Mouse (Mus musculus) cerebellum, postnatal 14 days (tissue): ENCODE measurements around the gene 4933430I17Rik.
"Not testable (repeated sequence)": the region's sequence is repeated elsewhere in the genome, so short reads cannot be mapped to it uniquely, and the experiment has no call there.

ENCODE experiments used
- DNase-seq, 2 experiments: peaks; one replicate each; pipeline ENCODE4 v3.0.0; 2021; ENCODE audit warnings: mixed read lengths in 2 of 2

4933430I17Rik gene

DNA sequence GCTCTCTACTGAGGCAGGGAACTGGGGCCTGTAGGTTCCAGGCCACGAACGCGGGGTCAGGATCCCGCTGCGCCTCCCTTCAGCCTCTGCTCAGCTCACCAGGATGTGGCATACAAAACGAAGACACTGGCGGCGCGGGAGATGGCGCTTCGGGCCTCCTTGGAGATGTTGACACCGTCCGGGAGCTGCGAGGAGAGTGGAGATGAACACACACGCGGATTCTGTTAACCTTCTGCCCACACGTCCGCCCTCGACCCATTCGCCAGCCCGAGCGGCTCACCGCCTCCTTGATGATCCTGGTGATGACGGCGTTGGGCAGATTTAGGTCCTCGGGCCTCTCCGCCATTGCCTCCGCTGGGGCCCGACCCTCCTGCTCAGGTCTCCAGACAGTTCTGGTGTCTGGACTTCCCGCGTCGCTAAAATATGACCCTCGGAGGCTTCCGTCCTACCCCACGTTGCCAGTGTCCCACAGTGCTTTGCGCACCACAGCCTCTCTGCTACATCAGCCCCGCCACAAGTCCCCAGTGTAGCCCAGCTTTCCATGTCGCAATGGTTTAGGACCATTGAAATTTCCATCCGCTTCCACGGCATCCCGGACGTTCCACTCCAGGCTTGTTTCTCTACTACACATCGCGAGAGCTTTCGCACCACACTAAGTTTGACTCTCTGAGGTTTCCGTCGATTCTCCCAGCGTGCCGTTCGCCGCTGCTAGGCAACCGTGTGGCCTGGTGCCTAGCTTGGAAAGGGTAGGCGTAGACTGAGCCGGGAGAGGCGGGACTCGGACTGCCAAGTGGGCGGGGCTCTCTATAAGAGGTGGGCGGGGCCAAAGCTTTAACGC lies at the start of gene 4933430I17Rik, which contains the start of gene Pole3:
4933430I17Rik (plus strand) TSS at position 719 of the 838 bp plus-strand sequence.
Pole3 (minus strand) TSS at position 418 of the 838 bp plus-strand sequence.
- DNase-seq, result peak; percentile 98

DNA sequence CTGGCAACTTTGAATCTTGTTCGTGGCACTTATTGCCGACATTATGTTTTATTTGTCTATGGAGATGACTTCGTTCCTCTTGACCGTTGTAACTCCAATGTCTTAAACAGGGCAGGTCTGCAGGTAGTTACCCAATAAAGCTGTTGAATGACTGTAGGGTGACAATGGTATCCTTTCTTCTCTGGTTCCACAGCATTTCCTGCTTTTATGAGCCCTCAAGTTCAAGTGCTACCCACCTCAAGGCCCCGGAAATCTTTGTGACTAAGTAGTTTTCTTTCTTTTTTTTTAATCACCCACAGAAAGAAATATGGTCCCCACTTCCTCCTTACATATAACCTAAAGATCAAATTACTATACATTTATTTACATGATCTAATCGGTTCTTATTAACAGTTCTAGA lies 49.4 kb upstream of the 4933430I17Rik start:
- no peak for DNase-seq

DNA sequence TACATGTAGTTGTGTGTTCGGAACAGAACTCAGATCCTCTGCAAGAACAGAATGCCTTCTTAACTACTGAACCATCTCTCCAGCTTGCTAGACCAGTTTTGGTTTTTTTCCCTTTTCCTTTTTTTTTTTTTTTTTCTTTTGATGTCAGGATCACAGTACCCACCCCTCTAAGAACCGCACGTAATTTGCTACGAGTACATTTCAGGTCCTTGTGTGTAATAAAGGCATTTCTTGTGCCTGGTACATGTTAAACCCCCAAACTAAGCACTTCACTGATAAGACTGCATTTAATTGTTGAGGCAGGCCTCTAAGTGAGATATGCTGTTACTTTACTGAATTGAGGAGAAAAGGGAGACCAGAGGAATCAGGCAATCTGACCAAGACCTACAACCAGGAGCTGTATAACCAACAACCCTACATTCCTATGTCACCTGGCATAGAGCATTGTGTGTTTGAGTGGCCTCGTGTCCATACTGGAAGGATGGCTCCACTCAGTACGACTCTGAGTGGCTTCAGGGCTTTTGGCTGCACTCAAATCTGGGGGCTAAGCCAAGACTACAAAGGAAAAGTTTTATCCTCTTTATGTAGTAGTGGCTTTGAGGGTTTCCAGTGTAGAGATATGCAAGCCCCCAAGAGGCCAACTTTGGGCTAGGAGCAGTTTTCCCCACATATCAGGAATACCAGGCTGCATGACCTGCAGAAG lies 47.5 kb upstream of the 4933430I17Rik start:
- no peak for DNase-seq

DNA sequence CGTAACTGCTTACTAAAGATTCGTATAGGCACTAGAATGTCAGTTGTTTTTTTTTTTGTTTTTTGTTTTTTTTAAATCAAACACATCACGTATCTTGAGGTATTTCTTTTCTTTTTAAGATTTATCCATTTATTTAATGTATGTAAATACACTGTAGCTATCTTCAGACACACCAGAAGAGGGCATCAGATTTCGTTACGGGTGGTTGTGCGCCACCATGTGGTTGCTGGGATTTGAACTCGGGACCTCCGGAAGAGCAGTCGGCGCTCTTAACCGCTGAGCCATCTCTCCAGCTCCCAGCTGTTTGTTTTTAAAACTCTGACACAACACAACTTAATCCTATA lies 45.6 kb upstream of the 4933430I17Rik start:
- DNase-seq, result not testable (repeated sequence)

DNA sequence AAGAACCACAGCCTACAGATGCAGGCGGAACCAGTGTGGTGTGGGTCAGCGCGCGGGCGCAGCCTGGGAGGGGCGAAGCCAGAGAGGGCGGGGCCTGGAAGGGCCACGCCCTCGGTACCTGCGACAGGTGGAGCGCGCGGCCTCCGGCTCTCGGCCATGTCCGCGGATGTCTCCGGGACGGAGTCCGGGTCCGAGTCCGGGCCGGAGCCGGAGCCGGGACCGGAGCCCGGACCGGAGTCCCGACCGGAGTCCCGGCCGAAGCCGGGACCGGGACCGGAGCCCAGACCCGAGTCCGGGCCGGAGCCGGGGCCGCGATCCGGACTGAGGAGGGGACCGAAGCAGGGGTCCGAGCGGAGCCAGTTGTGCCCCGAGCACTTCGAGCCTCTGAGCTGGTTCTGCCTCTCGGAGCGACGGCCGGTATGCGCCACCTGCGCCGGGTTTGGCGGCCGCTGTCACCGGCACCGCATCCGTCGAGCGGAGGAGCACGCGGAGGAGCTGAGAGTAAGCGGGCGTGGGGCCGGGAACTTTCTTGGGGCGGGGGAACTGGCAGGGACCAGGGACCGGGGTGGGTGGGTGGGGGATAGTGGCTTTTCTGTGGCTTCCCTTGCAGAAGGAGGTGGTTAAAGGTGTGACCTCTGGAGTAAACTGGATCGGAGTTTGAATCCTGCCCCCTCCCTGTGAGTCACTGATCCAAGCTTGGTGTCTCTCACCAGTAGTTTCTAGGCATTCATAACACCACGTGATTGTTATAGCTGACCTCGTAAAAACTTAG lies 45.0 kb upstream of the 4933430I17Rik start, which contains the start of gene Bspry:
Bspry (plus strand) TSS at position 117 of the 772 bp plus-strand sequence.
- DNase-seq, result peak; percentile 29 to 47

DNA sequence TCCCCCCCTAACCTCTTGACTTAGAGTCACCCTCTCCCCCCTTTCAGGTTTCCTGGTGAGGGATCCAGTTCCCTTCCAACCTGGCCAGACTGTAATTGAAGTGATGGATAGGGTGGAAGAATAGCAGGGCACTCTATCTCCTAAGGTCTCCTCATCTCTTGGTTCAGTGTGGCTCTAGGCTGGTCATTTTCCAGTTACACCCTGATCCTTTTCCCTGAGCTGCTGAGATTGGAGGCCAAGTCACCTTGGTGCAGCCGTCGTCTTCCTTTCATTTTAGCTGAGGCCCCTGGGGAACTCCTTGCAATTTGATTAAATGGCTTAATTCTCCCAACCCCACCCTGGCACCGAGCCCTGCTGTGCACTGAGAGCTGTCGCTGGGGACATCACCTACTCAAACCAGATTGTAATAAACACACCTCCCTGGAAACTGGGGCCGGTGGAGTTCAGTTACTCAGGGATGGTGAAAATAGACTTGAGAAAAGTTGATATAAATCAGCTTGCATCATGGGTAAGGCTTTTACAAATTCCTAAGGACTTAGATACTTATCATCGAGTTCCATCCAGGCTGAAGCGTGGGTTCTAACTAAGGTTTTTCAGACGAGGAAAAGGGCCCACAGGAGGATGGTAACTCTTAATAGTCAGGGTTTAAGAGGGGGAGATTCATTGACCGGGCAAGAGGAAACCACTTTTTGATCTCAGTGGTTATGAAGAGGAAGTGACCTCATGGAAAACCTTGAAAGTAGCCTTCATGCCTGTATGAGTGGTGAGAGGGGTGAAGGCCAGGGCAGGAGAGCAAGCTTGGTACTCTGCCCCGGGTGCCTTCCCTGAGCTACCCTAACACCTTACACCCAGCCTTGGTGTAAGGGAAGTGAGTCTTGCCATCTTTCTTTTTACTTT lies 44.2 kb upstream of the 4933430I17Rik start:
- no peak for DNase-seq

DNA sequence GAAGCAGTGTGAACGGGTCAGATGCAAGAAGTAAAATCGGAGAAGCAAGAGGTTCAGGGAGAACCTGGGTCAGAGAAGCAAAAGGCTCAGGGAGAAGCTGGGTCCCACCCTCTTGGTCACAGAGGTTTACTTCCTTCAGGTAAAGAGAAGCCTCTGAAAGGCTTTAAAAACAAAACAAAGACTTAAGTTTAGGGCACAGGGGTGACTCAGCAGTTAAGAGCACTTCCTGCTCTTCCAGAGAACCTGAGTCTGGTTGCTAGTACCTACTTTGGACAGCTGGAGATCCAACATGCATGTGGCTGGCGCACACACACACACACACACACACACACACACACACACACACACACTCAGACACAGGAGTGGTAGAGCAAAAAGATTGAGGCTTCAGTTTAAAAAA lies 40.2 kb upstream of the 4933430I17Rik start:
- DNase-seq, result no peak

DNA sequence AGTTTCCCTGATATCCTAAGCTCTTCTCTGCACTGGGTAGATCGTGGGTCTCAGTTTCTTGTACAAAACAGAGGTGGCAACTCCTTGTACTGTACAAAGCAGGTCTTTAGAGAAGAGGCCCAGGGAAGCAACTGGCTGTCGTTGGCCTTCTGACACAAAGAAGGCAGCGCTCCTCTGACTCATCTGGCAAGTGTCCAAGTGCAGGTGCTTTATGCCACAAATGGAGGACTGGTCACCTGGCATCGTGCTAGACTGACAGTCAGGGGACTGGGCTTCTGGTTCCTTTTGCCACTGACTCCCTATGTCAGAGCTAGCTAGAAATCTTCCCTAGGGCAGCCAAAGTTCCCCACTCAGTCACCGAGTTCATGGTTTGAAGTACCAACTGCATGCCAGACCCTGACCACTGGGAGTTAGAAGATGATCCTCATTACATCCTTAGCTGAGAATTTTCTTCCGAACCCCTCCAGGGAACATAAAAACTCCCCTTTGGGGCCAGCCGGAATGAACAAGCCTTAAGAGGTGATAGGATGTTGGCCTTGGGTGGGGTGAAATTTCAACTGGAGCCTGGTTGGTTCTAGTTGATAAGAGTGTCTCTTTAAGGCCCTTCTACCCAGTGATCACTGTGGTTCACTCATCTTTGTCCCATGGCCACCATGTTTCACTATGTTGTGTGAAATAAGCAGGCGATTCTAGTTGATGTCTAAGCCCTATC lies 39.6 kb upstream of the 4933430I17Rik start:
- DNase-seq, result no peak

DNA sequence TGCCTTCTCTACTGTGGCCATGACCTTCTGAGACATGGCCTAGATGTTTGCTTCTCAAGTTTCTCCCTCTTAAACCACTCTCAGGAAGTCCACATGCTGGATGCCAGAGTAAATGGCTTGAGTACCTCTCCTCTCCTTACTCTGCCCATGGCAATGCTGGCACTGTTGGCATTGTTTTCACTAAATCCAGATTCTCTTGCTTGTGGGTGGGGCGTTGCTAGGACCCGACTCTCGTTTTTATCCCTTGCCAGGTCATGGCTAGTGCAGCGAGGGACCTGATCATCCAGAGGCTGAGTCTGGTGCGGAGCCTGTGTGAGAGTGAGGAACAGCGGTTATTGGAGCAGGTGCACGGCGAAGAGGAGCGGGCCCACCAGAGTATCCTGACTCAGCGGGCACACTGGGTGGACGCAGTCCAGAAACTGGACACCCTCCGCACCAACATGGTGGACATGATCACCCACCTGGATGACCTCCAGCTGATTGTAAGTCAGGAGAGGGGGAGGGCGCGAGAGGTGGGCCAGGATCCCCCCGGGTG lies 38.9 kb upstream of the 4933430I17Rik start:
- DNase-seq, result no peak

DNA sequence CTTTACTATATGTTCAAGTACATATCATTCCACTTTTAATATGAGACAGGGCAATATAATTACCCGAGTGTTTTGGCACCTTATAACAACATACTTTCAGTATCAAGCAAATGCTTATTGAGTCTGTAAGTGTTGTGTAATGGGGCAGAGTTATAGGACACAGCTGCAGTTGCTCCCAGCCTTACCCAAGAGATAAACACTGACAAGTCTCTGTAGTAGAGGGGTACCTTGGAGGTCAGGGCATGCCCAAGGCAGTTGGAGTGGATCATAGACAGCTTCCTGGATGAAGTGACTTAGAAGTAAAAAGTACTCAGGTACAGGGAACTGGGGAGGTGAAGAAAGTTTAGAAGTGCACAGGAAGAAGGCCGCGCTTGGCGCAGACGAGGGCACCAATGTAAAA lies 38.0 kb upstream of the 4933430I17Rik start:
- DNase-seq, result no peak

DNA sequence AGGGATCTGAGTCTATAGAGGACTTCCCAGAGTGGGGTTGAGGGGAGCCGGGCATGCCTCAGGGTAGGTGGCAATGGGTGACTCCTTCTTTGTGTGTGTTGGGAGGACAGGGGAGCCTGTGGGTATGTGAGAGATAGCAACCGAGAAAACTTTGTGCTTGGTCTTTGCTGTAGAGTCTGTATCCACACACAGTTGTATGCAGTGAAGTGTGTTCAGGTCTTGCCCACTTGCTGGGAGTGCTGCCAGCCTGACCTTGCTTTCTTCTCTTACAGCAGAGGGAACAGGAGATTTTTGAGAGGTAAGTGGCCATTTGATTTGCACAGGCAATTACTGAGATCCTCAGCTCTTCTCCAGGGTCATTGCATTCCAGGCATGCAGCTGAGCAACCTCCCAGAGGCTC lies 37.3 kb upstream of the 4933430I17Rik start:
- DNase-seq, result no peak

DNA sequence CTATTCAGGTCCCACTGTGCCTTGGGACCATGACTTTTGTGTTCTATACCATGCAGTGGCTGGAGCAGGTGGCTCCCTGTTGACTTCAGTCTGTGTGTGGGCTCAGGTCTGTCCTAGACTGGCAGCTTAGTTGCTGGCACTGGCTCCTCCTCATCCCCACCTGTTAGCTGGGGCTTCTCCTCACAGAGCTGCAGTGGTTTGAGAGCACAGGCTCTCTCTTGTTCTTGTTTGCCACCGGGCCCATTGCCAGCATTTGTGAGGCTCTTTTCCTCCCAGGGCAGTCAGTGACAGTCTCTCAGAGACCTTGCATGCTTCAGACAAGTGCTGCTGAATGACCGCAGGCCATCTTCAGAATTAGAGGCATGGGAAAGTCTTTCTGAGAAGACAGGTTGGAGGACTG lies 32.5 kb upstream of the 4933430I17Rik start:
- DNase-seq, result no peak

DNA sequence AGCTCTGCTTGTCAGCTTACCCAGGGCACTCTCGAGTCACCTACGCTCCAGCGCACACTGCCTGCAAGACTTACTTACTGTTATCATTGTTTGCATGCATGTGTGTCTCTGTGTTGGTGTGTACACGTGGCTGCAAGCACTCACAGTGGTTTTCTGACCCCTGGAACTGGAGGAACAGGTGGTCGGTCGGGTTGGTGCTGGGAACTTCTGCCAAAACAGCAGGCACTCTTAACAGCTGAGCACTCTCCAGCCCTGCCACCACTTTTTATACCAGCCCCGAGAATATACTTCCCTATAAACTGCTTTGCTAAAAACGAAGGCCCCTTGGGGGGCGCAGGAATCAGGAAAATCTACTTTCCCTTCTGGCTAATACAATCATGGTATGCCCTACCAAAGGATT lies 30.9 kb upstream of the 4933430I17Rik start:
- no peak for DNase-seq

DNA sequence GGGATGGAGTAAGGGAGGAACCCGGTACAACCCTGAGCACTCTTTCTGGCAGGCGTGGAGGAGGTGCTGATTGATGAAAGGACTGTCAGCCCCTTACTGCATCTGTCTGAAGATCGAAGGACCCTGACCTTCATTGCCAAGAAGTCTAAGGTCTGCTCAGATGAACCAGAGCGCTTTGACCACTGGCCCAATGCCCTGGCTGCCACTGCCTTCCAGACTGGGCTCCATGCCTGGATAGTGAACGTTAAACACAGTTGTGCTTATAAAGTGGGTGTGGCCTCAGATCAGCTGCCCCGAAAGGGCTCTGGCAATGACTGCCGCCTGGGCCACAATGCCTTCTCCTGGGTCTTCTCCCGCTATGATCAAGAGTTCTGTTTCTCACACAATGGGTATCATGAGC lies 29.2 kb upstream of the 4933430I17Rik start:
- no peak for DNase-seq

DNA sequence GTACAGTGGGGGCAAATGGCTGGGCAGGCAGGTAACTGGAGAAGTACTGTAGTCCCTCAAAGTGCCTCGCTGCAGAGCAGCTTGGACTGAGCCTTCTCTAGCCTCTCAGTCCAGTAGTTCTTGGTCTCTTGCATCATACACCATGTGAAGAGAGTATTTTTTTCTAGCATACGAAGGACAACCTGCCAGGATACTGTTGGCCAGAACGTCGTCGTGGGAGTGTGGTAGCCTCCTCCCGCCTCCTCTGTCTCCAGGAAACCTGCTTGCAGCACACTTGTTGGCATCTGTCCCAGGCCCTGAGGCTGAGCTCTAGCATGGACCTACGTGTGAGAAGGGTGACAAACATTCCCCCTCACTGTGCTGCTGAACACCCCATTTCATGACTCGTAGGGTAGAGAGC lies 28.4 kb upstream of the 4933430I17Rik start:
- peak; percentile 56 to 57 for DNase-seq

DNA sequence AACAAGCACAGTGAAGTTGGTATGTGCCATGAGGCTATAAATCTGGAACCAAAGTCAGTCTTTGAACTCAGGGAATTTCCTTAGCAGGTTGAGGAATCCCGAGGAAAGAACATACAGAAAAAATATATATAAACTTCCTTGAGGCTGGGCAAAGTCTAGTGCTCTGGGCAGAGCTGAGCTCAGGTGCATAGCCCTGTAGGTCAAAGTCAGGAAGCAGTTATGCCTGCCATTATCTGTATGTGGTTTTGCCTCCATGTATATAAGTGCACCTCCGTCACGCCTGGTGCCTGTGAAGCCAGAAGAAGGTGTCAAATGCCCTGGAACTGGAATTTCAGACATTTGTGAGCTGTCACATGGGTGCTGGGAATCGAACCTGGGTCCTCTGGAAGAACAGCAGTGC lies 24.4 kb upstream of the 4933430I17Rik start:
- DNase-seq, result no peak

DNA sequence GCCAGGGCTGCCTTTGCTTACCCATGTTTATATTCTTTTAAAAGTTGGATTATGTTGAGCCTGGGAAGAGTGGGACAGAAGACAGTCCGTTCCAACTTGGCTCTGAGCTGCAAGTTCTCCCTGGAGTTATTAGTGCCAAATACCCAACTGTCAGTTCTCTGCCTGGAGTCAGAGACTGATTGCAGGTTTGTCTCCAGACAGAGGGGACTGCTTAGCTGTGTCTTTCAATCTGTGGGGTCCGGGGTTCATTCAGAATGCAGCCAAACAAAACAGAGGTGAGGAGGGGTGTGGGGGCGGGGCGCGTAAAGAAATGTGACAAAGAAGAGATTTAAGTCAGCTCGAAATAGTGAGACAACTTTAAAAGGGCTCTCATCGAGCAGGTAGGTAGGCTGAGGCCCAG lies 23.6 kb upstream of the 4933430I17Rik start:
- no peak for DNase-seq

DNA sequence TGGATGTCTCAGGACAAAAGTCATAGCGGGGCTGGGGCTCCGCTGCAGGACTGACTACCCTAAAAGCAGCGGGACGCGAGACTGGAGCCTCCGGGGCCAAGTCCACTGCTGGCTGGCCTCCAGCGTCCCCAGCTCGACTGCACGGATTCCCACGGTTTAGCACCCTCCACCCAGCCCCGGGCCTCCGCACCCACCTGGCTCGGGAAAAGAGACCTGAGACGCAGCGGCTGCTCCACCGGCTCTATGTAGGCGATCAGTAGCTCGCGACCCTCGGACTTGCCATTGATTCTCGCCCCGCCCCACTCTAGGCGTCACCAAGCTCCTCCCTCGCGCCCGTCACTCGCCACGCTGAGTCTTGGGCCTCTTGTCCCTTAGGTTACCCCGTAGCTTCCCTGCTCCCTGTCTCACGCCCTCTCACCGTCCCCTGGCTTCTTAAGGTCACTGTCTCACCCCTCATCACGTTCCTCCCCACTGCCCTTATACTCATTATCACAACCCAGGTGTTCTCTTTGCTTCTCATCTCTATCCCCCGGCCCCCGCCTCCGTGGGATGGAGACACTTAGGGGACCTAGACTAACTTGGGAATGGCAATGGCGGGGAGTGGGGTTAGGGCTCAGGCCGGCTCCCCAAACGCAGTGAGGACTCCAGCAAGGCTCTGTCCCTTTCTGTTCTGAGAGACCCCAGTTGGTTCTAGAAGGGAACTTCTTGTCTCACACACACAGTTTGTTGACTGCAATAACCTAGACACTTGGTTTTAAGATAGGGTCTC lies 23.0 kb upstream of the 4933430I17Rik start:
- peak; percentile 91 to 93 for DNase-seq

DNA sequence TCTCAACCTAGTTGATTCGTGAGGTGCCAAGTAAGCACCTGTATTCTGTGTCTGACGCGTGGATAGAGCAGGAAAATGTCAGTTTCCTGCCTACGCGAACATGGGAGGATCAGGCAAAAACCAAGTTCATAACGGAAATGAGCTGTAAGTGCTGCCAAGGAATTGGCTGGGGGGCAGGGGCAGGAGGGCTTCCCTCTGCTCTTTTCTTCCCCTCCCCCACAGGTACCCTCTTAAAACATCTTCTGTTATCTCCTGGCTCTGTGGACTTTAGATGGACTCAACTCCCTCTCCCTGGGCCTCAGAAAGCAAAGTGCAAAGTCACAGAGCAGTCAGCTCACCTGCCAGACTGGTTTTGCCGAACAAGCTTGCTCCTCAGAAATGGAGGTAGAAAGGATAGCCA lies 22.2 kb upstream of the 4933430I17Rik start:
- DNase-seq, result no peak

DNA sequence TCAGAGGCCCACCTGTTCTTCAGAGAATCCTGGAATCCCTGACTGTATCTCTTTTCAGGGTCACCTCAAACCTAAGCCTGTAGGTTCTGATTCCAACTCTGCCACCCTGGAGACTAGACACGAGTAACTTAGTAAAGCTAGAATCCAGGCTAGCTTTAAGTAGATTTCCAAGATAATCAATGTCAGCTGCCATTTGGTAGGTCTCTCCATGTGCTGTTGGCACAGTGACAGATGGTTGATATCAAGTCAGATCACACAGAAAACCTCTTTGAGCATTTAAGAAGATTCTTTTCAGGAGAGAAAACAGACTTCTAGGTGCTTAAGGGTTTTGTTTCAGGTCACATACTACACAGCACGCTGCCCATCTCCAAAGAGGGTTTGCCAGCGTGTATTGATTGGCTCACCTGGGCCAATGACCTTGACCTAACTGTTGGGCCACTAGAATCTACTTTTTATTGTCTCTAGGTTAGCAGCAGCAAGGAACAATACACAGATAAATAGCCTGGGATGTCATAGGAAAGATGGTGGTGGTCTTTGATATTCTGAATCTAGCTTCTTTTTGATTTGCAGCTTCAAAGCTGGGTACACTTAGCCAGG lies 21.7 kb upstream of the 4933430I17Rik start, which contains the start of gene Hdhd3:
Hdhd3 (minus strand) TSS at position 94 of the 597 bp plus-strand sequence.
- DNase-seq, result no peak
